Mouse (Mus musculus) heart, adult 2 months (tissue): Measurements from ENCODE around the gene Hist2h2ac. TPM values are rescaled to one million over a fixed set of nuclear protein-coding genes. Genes with fewer than 3 reads are reported as not detected.
A peak's percentile ranks its signal among the peaks of the same experiment; 100 is the strongest.
"Not testable (repeated sequence)": the region's sequence is repeated elsewhere in the genome, so short reads cannot be mapped to it uniquely, and the experiment has no call there.

Experiments used
- DNase-seq, 2 experiments: peaks; one replicate each; pipeline ENCODE4 v3.0.0; 2021
- H3K27ac ChIP-seq: fragments of 200-600 bp; 2 replicates; pipeline ENCODE4 v1.8.1; 2022
- H3K27me3 ChIP-seq: fragments of 200-500 bp; 2 replicates; pipeline ENCODE4 v1.6.1; 2012; ENCODE audit warnings: mild to moderate bottlenecking, low read length, inconsistent platforms, mixed read lengths; ENCODE audit not compliant: control insufficient read depth, insufficient read depth
- H3K36me3 ChIP-seq: fragments of 200-500 bp; 2 replicates; pipeline ENCODE4 v1.6.1; 2012; ENCODE audit warnings: low read length, inconsistent platforms; ENCODE audit not compliant: control insufficient read depth, insufficient read depth
- H3K4me1 ChIP-seq: fragments of 200-500 bp; 2 replicates; pipeline ENCODE4 v1.6.1; 2011; ENCODE audit warnings: low read length; ENCODE audit not compliant: control insufficient read depth, insufficient read depth
- H3K4me3 ChIP-seq: fragments of 200-600 bp; 2 replicates; pipeline ENCODE4 v1.8.1; 2022
- H3K79me2 ChIP-seq: fragments of 200-500 bp; replicated peaks from 2 replicates; pipeline ENCODE4 v1.6.1; 2012; ENCODE audit warnings: mild to moderate bottlenecking, inconsistent platforms, low read length, moderate library complexity, mixed read lengths; ENCODE audit not compliant: control insufficient read depth, insufficient read depth
- H3K9ac ChIP-seq: fragments of 200-500 bp; 2 replicates; pipeline ENCODE4 v1.6.1; 2012; ENCODE audit warnings: low read depth, mild to moderate bottlenecking, control low read depth, inconsistent platforms, low read length, mixed read lengths
- CTCF ChIP-seq: fragments of 200-600 bp; IDR thresholded peaks from 2 replicates; pipeline ENCODE4 v1.8.1; 2022; ENCODE audit warnings: antibody characterized with exemption, mild to moderate bottlenecking, moderate library complexity
- EP300 ChIP-seq: fragments of 200-500 bp; IDR thresholded peaks from 2 replicates; pipeline ENCODE4 v1.6.1; 2011; ENCODE audit warnings: low read depth, low read length, control low read depth; ENCODE audit not compliant: insufficient read depth
- POLR2A ChIP-seq: fragments of 200-500 bp; IDR thresholded peaks from 2 replicates; pipeline ENCODE4 v1.6.1; 2011; ENCODE audit warnings: mild to moderate bottlenecking, low read depth, low read length, control low read depth; ENCODE audit not compliant: insufficient read depth
- WGBS: fragments of 180-500 bp; shearing (Covaris S2); methylation state at CpG from one replicate; pipeline ENCODE4 v1.1.7; 2018; 5-methylcytosine and 5-hydroxymethylcytosine counted together
- intact Hi-C: fragments of 180-260 bp; cut with DNase I; formaldehyde crosslinking; loops from one replicate; pipeline ENCODE4 v1.15.1; 2025
- polyA plus RNA-seq: library from polyadenylated mRNA; depleted of rRNA; stranded (reverse); fragments of >200 nt; gene quantifications from 2 replicates; pipeline ENCODE4 v1.2.3, GENCODE M21; 2012
- total RNA-seq, 2 experiments: library from RNA; stranded (reverse); gene quantifications; 2 replicates each; pipeline ENCODE4 v1.2.3; 2021

Hist2h2ac gene
- total and polyA plus RNA-seq, 3 experiments = 1.3 to 26.3 (median 18.1) TPM

DNA sequence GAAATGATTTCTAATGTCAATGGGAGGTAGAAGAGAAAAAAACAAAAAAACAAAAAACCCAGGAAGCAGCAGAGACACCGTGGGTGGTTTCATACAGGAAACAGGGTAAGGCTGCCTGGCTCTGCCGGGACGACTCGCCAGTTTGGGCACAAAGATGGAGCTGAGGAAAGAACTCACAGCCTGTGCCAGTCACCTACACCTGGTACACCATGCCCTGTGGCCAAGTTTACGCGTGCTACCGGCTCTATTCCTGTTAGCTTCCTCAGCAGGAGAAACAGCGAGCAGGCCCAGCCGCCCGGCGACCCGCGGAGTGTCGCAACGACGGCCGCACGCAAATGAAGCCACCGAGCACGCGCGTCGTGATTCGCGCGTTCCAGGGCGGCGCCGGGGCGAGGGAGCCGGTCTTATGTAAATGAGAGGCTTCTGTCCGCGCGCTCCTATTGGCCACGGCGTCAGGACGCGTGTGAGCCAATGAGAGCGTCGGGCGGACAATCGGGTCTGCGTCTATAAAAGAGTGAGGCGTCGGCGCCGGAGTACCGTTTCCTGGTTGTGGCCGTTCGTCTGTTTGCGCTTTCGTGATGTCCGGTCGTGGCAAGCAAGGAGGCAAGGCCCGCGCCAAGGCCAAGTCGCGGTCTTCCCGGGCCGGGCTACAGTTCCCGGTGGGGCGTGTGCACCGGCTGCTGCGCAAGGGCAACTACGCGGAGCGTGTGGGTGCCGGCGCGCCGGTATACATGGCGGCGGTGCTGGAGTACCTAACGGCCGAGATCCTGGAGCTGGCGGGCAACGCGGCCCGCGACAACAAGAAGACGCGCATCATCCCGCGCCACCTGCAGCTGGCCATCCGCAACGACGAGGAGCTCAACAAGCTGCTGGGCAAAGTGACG, 24.6 kb upstream of the Hist2h2ac start, which contains the start of gene Hist2h2aa1:
TSS of gene Hist2h2aa1 (plus strand) at position 495 of the 884 bp plus-strand sequence.
- H3K36me3 ChIP-seq, intact Hi-C loops, H3K27me3 ChIP-seq, H3K79me2 ChIP-seq, H3K4me1 ChIP-seq: not testable (repeated sequence)
- Histone ChIP-seq H3K9ac (peak within 1 kb of the TSS; percentile 93), H3K27ac (peak within 1 kb of the TSS; percentile 100), H3K4me3 (peak within 1 kb of the TSS; percentile 87)
- DNase-seq = peak; percentile 92 to 93
- TF ChIP-seq EP300 (peak; percentile 39; the same call in 1 of the 2 replicates), POLR2A (peak; percentile 91)
- WGBS = under 1% methylated on average over 41 of the region's 88 CpGs

DNA sequence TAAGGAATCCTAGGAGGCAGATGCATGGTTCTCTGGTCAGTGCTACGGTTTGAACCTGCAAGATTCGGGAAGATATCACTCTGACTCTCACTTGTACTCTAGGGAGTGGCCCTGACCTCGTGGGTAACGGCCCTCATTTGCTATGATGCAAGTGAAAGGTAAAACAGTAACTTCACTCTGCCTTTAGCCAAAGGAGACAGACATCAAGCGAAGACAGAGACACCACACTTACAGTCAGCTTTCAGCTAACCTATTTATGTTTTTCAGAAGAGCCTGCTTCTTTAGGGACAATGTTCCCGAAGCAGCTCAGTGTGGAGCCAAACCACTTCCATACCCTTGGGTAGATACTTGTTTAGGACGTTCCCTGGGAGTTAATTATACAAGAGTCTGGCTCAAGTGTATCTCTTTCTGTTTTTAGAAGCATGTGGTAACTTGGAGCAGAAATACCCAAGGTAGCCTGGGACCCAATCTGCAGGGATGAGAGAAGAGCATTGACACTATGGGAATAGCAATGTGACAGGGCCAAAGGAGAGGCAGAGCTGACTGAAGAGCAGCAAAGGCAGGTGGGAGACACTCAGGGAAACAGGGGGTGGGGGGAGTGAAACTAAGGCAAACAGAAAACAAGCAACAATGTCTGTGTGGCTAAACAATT, 23.4 kb upstream of the Hist2h2ac start:
- TF ChIP-seq CTCF (no peak), POLR2A (peak; percentile 10; the same call in 1 of the 2 replicates)
- no peaks in the 10 kb centered on the region for H3K79me2 ChIP-seq
- peaks cover 10% of the 10 kb centered on the region for H3K36me3 ChIP-seq
- H3K27me3 ChIP-seq = no peaks in the 10 kb centered on the region
- H3K4me3 ChIP-seq = no peak overlapping the region; the same call in none of the 2 replicates
- H3K9ac ChIP-seq = peak overlapping the region; percentile 72
- intact Hi-C loops = loop anchor here (2.0 kb wide), 1 partner anchor 19 kb away; the partner anchor contains the start of gene Hist2h4
- H3K27ac ChIP-seq = peak overlapping the region; percentile 100
- 66% methylated on average over 7 of the region's 7 CpGs for WGBS
- H3K4me1 ChIP-seq = peaks cover 9% of the 10 kb centered on the region
- DNase-seq = peak in 1 of 2 experiments; percentile 24

DNA sequence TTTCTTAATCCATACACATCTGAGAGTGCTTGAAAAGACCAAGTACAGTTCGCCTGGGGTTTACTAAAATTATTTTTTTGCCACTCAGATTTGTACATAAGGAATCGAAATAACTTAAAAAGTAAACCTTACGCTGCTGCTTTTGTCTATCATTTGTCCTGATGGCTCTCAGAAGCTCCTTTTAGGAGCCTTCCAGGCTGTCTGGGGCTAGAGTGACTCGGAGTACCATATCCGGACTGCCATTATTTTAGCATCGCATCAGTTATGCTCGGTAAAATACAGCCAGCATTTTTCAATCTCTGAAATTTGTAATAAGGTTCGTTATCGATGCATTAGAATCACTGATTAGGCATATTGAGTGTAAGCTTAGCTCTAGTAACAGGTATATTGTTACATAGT, 20.1 kb upstream of the Hist2h2ac start:
- Histone ChIP-seq H3K4me1 (peaks cover 9% of the 10 kb centered on the region), H3K4me3 (peak overlapping the region; percentile 44), H3K79me2 (no peaks in the 10 kb centered on the region), H3K27me3 (no peaks in the 10 kb centered on the region), H3K36me3 (peaks cover 8% of the 10 kb centered on the region), H3K9ac (no peak overlapping the region), H3K27ac (peak overlapping the region; percentile 89)
- intact Hi-C loops = no loop called here
- 79% methylated on average over 9 of the region's 9 CpGs for WGBS
- TF ChIP-seq EP300 (no peak), CTCF (no peak), POLR2A (no peak)
- DNase-seq = no peak

DNA sequence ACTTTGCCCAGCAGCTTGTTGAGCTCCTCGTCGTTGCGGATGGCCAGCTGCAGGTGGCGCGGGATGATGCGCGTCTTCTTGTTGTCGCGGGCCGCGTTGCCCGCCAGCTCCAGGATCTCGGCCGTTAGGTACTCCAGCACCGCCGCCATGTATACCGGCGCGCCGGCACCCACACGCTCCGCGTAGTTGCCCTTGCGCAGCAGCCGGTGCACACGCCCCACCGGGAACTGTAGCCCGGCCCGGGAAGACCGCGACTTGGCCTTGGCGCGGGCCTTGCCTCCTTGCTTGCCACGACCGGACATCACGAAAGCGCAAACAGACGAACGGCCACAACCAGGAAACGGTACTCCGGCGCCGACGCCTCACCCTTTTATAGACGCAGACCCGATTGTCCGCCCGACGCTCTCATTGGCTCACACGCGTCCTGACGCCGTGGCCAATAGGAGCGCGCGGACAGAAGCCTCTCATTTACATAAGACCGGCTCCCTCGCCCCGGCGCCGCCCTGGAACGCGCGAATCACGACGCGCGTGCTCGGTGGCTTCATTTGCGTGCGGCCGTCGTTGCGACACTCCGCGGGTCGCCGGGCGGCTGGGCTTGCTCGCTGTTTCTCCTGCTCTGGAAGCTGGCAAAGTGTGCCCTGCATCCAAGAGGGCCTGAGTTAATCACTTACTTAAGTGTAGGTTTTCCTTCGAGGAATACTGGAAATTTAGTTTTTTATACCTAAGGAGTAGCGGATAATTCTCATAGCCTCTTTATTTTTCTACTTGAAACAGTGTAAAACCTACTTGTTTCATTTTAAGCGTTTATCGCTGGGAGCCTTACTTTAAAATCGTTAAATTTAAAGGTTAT, 19.5 kb upstream of the Hist2h2ac start, which contains the start of gene Hist2h2aa2:
TSS of gene Hist2h2aa2 (minus strand) at position 328 of the 850 bp plus-strand sequence.
- peak within 1 kb of the TSS; percentile 72 for H3K9ac ChIP-seq
- 3% methylated on average over 25 of the region's 85 CpGs for WGBS
- TF ChIP-seq POLR2A = peak; percentile 84
- H3K36me3 ChIP-seq, H3K27me3 ChIP-seq, H3K4me1 ChIP-seq, H3K79me2 ChIP-seq, intact Hi-C loops: not testable (repeated sequence)
- DNase-seq = peak; percentile 97
- peak within 1 kb of the TSS; percentile 89 for H3K27ac ChIP-seq
- peak within 1 kb of the TSS; percentile 60 for H3K4me3 ChIP-seq

DNA sequence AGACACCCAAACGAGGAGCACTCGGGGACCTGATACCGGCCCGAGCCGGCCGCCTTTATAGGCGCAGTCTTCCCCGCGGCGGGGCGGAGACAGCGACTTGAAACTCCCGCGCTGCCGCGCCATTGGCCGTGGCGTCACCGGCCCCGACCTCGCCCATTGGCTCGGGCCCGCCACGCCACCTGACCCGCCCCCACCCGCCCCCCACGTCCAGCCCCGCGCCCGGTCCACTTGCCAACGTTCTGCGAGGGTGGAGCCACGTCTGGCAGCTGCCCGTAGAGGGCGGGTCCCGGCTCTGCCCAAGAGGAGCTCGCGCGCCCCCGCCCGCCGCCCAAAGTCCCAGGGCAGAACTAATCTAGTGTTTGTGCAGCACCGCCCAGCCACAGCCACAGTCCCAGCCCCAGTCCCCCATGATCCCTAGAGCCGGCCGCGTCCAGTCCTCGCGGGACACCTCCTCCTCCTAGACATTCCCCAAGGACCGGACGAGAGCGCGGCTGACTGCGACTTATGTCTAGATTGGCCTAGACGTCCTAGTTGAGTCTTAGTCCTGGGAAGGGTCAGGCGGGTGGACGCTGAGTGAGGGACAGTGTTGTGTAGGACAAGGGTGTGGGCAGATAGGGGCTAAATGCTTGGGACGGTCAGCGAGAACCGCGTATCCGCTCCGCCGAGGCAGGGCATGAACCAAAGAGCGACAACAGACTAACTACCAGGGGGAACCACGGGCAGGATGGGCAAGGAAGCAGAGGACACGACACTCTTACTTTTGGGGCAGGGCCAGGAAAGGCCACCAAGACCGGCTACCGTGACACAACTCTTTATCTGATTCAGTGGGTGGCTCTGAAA, 18.5 kb upstream of the Hist2h2ac start, which contains the start of gene Hist2h3c2:
TSS of gene Hist2h3c2 (minus strand) at position 174 of the 840 bp plus-strand sequence.
- H3K4me1 ChIP-seq, H3K27me3 ChIP-seq, H3K36me3 ChIP-seq, H3K79me2 ChIP-seq, intact Hi-C loops: not testable (repeated sequence)
- DNase-seq = peak; percentile 67 to 80
- H3K27ac ChIP-seq = peak within 1 kb of the TSS; percentile 82
- peak within 1 kb of the TSS; percentile 72 for H3K9ac ChIP-seq
- H3K4me3 ChIP-seq = peak within 1 kb of the TSS; percentile 60
- under 1% methylated on average over 18 of the region's 68 CpGs for WGBS
